Mouse (Mus musculus) common myeloid progenitor, adult 5-6 weeks (primary cell): Measurements from ENCODE around the gene Zc3h15. TPM values are rescaled to one million over a fixed set of nuclear protein-coding genes. Genes with fewer than 3 reads are reported as not detected.
"Not testable (repeated sequence)": the region's sequence is repeated elsewhere in the genome, so short reads cannot be mapped to it uniquely, and the experiment has no call there.

ENCODE experiments used
- ATAC-seq: replicated peaks from 2 replicates; pipeline ENCODE4 v1.8.0; 2016; ENCODE audit warnings: low read depth, mild to moderate bottlenecking, moderate TSS enrichment, inconsistent platforms; ENCODE audit not compliant: poor library complexity, severe bottlenecking
- total RNA-seq: library from RNA; stranded (forward); fragments of 200-1000, 187-1606 nt; gene quantifications from 2 replicates; pipeline ENCODE4 v1.2.3, GENCODE M21; 2017

The Zc3h15 gene
- total RNA-seq, result 190 and 200 TPM in 2 replicates

DNA sequence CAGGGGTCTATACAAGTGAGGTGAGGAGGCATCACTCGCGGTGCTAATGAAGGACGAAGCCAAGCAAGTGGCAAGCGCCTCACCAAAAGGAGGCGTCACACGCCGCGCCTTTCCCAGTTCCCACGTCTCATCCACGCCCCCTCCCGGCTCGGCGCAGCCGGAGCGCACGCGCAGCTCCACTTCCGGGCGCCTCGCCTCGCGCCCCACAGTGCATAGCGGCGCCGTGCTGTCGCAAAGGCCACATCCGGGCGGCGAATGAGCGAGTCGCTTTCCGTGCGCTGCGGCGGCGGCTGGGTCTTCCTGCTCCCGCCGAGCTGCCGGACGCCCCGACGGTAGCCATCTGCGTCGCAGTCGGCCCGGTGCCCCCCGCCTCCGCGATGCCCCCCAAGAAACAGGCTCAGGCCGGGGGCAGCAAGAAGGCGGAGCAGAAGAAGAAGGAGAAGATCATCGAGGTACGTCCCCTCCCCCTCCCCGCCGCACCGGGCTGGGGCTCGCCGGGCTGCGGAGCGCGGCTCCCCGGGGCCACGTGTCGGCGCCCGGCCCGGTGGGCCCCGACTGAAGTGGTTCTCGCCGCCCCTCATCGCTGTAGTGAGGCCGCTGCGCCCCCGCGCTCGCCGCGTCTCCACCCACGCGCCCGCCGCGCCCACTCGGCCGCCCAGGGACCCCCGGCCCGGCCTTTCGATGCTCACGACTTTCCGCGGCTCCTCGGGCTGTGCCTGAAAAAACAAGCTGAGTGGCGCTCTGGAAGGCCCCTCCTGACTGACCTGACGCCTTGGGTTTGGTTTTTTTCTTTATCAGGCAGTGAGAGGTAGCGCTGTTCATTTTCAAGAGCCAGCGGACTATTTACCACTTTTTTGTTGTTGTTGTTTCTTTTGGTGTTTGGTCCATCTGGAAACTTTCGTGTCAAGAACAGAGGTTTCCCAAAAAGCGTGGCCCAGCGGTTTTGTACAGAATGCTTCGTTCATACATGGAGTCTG is at the start of gene Zc3h15:
Gene Zc3h15 (plus strand): TSS at position 160 of the 977 bp plus-strand sequence.
- peak; percentile 95 for ATAC-seq

DNA sequence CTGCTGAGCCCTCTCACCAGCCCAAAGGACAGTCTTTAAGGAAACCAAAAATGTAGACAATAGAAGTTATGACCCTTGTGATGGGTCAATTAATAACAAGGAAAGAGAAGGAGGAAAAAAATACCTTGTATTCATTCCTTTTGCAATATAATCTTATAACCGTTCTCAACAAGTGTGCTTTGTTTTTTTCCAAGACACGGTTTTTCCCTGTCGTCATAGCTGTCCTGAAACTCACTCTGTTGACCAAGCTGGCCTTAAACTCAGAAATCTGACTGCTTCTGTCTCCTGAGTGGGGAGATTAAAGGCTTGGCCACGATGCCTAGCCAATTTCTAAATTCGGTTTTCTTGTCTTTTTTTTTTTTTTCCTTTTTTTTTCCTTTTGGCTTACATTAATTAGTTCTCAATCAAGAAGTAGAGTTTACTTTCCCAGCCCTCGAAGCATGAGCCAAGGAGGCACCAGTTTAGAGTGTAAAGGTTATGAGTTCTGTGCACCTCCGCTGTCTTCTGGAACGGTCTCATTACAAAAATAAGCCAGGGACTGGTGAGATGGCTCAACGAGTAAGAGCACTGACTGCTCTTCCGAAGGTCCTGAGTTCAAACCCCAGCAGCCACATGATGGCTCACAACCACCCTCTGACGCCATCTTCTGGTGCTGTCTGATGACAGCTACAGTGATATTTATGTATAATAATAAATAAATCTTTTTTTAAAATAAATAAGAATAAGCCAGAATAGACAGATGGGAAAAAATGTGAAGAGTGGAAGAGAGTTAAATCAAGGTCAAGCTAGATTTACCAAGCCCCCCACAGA is 23.5 kb upstream of the Zc3h15 start:
- no peak for ATAC-seq

DNA sequence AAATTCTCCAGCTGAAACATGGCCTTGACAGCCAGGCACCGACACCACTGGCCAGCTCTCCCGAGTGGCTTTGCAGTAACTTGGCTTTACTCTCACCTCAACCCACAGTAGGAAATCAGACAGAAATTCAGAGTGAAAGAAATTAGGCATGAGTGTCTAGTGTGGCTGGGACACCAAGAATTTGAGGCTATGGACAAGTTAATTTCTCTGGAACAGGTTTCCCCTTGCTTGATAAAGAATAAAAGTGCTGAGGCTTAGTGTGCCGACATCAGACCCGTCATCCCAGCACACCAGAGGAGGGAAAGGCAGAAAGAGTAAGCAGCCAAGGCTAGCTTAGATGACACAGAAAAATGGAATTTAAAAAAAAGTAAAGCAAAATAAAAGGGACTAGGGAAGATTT is 22.7 kb upstream of the Zc3h15 start:
- no peak for ATAC-seq

DNA sequence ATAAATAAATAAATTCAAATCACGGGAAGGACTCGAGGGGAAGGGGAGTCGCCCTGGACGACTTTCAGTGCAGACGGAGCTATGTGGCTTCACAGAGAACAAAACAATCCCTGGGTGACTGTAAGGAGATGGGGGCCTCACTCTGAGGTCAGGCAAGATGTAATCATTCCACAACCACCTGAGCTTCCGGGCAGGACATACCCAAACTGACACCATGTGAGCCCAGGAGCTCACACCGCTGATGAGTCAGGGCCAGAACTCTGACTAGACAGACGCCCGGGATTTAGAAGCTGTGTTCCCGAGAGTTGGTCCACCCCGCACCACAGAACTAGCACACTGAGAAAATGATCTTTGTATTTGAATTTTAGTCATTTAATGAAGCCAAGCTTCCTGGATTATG is 21.4 kb upstream of the Zc3h15 start:
- ATAC-seq, result no peak

DNA sequence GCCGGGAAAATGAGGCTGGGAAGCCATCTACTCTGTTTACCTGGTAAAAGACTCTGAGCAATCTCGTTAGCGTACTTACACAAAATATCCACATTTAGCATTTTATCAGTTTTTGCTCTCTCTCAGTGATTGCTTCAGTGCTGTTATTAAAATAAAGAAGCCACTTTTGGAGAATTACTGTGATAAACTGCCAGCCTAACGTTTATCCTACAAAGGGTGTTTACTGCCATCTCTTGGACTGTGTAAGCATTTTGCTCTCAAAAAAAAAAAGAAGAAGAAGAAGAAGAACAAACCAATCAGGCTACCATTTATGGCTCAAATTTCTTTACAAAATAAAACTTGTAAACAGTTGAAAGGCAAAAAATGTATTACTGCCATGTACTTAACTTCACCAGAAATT is 20.2 kb upstream of the Zc3h15 start:
- no peak for ATAC-seq

DNA sequence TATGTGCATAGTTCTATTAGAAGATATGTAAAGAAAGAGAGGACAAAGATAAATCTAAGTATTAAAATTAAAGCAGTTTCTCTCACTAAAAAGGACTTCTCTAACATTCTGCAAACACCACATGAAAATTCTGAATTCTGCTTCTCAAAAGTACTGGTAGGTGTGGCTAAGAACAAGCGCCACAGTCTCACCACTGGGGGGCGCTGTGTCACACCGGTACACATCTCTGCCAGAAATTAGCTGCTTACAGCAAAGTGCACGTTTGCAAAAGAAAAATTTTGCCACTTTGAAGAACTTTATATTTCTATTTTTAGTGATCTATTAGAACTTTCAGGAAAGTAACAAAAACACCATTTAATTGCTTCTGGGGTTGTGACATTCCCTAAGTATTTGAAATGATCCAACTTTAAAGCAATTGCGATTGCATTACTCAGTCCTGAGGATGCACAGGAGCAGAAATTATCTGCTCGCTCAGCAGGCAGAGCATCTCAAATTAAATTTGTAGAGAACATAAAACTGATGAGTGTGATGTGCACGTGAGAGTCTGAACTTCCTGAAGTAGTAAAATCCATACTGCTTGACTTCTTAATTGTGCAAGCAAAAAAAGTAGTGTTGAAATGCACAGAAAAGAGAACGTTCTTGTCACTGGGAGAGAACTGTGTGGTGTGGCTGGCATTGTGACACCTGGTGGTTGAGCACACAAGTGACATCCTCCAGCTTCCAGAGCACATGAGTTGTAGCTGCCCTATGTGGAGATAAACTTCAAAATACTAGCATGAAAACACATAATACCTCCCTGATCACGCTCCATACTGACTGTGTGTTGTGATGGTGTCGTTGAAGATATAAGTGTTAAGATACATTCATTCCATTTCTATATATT is 18.8 kb upstream of the Zc3h15 start:
- peak; percentile 90 for ATAC-seq

DNA sequence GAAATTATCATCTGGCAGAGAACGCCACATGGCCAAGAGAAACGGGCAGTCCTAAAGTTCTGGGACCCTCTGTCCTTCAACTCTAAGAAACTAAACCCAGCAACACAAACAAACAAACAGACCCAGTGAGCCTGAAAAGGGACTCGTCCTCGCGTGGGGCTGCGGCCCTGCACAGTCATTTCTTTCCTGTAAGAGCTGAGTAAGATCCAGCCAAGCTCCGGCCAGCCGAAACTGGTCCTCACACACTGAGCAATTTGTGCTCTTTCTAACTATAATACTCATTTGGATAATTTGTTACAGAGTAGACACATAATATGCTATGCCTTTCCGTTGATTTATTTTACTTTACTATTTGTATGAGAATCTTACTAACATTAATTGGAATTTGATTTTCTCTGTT is 17.4 kb upstream of the Zc3h15 start:
- no peak for ATAC-seq

DNA sequence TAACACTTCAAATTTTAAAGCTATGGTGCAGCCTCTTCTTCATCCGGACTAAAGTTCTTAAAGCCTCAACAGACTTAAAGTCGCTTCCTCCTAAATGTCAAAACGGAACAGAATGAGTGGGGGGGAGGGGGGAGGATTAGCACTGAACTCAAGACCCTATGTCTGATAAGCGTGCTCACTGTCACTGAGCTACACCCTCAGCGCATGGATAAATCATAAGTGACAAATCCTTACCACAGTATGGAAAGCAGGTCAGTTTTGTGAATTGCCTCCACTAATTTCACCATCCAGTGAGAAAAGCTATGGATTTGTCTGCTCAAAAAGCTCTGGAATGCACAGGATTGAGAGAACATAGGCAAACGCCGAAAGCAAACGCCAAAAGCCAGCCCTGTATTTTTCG is 16.7 kb upstream of the Zc3h15 start:
- ATAC-seq, result peak; percentile 21

DNA sequence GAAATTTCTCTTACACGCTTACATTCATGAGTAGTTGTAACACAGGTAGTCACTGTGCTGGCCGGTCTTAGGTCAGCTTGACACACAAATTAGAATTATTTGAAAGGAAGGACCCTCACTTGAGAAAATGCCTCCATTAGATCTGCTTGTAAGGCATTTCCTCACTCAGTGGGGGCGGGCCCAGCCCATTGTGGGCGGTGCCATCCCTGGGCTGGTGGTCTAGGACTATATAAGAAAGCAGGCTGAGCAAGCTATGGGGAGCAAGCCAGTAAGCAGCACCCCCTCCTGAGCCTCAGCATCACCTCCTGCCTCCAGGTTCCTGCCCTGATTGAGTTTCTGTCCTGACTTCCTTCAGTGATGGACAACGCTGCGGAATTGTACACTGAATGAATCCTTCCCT is 16.3 kb upstream of the Zc3h15 start:
- ATAC-seq, result no peak

DNA sequence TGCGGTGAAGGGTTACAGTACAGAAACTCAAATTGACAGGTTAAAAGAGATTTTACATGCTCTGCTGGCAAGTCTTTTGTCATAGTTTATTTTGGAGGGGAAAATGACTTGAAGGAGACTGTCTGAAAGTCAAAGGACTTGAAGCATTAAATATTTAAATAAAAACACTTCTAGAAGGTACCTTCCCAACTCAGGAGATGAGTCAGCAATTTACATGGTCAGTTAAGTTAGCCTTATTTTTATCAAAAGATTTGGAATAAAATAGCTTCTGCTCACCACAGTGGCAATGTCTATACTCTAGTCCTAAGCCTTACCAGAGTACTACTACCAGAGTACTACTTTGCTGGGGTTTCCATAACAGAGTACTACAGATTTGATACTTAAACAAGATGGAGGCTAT is 2.2 kb upstream of the Zc3h15 start:
- ATAC-seq, result no peak

DNA sequence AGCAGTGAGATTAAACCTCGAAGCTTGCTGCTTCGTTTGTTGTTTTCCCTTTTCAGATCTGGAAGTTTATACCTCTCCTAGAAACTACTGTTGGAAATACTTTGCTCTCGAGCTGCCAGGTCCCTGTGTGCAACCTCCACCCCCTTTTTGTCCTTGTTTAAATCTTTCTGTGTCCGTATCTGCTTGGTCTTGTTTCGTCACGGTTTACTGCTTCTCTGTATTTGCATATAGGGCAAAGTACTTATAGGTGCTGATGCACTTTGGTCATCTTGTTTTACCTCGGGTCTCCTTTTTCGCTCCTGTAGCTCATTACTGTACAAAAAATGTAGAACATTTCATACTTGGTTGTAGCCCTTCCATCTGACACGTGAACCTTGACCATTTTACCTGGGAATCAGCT is 4.7 kb downstream of the Zc3h15 start:
- no peak for ATAC-seq

DNA sequence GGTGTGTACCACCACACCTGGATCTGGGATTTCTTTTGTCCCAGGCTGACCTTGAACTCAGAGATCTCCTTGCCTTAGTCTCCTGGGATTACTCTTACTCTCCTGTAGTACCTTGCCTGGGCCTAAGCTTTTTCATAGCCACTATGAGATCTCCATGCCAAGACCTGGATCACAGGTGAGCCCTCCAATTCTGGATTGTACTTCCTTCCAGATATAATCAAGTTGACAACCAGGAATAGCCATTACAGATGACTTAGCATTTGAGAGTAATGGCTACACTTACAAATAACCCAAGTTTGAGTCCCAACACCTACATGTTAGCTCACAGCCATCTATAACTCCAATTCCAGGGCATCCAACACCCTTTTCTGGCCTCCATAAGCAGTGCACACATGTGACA is 8.4 kb downstream of the Zc3h15 start:
- ATAC-seq, result no peak

DNA sequence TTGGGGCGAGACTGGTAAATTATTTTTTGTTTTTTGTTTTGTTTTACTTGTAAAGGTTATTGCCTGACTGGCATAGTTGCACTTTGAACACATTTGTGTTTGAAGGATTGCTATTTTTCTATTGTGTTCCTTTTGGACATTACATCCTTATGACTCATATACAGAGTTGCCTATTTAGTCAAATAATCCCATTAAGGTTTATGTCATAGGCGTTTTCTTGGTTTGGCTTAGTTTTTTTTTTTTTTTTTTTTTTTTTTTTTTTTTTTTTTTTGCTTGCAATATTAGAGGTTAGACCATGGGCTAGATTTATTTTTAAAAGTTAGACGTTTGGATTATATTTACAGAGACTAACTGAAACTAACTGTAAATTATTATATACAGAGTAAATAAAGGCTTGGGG is 15.0 kb downstream of the Zc3h15 start:
- ATAC-seq, result no peak

DNA sequence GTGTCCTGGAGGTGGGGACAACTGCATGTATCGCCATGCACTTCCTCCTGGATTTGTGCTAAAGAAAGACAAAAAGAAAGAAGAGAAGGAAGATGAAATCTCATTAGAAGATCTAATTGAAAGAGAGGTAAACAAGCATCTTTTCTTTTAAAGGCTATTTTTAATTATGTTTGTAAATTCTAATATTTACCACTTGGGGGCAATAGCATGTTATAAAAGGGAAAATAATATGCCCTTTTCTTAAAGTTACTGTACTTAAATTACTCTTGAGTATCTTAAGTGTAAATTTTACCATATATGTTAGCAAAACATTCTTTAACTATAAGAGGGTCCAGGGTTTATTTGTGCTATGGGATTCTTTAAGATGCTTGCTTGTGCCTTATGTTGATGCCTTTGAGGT is 15.9 kb downstream of the Zc3h15 start:
- ATAC-seq, result no peak

DNA sequence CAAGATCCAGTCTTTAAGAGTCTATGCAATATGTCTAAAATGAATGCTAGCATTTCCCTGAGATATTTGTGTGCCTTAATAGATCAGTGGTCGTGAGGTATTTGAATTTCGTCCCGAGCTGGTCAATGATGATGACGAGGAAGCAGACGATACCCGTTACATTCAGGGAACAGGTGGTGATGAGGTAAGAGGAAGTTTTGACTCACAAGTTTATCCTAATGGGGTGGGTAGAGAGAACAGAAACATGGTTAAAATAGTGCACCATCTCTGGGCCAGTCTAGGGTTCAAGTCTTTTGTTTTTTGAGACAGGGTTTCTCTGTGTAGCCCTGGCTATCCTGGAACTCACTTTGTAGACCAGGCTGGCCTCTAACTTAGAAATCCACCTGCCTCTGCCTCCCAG is 17.1 kb downstream of the Zc3h15 start:
- ATAC-seq, result no peak

DNA sequence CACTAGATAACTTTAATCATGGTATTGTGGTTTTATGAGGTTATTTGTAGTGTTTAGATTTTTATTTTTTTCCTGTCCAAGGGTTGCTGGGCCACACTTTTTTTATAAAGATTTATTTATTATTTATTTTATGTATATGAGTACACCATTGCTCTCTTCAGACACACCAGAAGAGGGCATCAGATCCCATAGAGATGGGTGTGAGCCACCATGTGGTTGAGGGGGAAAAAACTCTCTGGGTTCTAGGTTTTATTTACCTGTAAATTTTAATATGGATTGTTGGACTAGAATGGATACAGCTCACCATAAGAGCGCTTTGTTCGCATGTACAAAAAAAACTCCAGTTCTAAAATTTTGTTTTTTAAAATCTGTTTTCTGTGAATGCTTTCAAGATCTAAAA is 20.8 kb downstream of the Zc3h15 start:
- not testable (repeated sequence) for ATAC-seq

DNA sequence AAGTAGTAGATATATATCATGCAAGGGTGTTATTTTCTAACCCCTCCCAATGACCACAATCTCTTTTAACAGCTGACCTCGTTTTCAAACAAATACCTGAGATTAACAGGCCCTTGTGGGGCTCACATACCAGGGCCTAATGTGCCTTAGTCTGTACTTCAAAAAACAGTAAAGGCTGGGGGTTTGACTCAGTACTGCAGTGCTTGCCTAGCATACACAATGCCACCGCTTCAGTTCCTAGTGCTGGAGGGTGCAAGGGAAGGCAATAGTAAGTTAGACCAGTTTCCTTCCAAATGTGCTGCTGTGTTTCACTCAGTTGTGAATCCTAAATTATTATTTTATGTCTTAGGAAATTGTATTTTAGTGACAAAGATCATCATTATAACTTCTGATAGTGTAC is 23.2 kb downstream of the Zc3h15 start:
- ATAC-seq, result no peak

DNA sequence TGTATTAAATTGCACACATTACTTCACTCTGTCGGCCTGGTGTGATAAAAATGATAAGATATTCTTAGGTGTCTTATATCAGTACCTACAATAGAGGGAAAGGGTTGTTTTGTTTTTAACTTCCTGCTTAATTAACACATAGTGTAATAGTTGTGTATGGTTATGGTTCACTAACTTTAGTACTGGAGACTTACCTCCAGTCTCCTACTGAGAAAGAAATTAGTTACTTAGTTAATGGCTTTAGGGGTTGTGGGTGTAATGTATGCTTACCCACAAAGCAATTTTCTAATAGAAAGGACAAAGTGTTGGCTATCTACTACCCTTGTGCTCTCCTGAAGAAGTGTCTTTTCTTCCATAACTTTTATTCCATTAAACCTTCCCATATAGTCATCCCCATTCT is 23.8 kb downstream of the Zc3h15 start:
- no peak for ATAC-seq

DNA sequence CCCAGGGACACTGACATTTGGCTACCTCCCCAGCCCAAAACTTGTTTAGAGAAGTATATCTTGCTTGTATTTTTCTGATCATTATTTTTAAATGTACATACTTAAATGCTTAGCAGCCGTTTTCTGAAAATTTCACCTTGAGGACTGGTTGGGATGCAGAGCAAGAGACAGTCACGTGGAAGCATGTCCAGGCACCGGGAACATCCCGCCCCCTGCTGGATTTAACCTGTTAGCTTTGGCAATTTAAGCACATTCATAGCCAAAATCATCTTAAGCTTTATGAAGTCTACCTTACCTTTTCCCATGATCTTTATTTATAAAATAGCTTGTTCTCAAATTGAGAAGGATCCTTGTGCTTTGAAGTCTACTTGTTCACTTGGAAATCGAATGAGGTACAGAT is 25.8 kb downstream of the Zc3h15 start:
- ATAC-seq, result no peak

DNA sequence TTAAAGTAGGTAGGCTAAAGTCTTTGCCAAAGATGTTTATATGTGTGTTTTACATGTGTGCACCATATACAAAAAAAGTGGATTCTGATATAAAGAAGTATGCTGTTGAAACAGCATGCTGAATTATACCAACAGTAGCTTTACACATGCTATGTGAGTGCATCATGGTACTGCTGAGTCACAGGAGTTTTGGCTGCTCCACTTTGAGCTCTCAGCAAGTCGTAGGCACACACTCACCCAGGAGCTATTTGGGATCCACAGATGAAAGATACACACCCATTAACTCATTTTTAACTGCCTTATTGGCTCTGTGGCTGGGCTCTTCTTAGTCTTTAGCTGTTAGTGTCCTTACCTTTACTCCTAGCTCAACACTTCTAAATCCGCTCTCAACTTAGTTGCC is 27.6 kb downstream of the Zc3h15 start:
- ATAC-seq, result no peak
